Mouse (Mus musculus) cerebellum, adult 2 months (tissue): ENCODE data around the gene Snrnp25.

Source experiments
- CTCF ChIP-seq: fragments of 200-500 bp; IDR thresholded peaks from 2 replicates; pipeline ENCODE4 v1.5.1; 2011; ENCODE audit warnings: low read depth, mild to moderate bottlenecking, control low read depth, low read length, moderate library complexity, borderline replicate concordance; ENCODE audit not compliant: insufficient read depth
- POLR2A ChIP-seq: fragments of 200-500 bp; IDR thresholded peaks from 2 replicates; pipeline ENCODE4 v1.6.1; 2011; ENCODE audit warnings: low read length, control low read depth, borderline replicate concordance; ENCODE audit not compliant: insufficient read depth

DNA sequence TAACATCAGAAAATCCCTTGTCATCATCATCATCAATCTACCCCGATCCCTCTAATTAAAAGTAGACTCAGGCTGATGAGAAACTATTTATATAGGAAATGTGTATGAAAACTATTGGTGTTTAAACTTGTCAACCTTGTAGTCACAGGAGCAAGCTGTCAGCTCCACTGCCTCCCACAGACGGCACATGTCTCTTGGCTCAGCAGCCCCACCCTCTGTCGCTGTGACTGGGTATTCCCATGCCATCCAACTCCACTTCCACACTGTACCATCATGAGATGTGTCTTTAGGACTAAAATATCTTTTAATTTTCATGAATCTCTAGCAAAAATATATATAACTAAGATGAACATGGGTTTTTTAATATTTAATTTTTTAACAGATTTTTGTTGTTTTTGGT, 43.1 kb downstream of the Snrnp25 start:
- TF ChIP-seq CTCF (no peak), POLR2A (no peak)
